Mouse (Mus musculus): ENCODE measurements around the gene Olfr1013.

Gene Olfr1013

GRCm38 (mm10) chr2:85766798-85767197 lies at the start of gene Olfr1013:
TSS of gene Olfr1013 (plus strand) at chr2:85767098.
- no peak for DNase-seq (ENCODE audit: low read depth, low spot score)

- DNase-seq (ENCODE audit: low read depth, low spot score) = peak; percentile 16
Measured at GRCm38 (mm10) chr2:85725793-85726192, 41.1 kb upstream of the Olfr1013 start.

- DNase-seq (ENCODE audit: low read depth, low spot score) = no peak
Measured at GRCm38 (mm10) chr2:85753822-85754221, 13.1 kb upstream of the Olfr1013 start.

GRCm38 (mm10) chr2:85762666-85763065 lies 4.2 kb upstream of the Olfr1013 start, which contains the start of gene Olfr1012:
TSS of gene Olfr1012 (minus strand) at chr2:85762766.
- no peak for DNase-seq (ENCODE audit: low read depth, low spot score)

GRCm38 (mm10) chr2:85772413-85772812 lies 5.5 kb downstream of the Olfr1013 start, which contains the start of gene Olfr1014:
TSS of gene Olfr1014 (plus strand) at chr2:85772713.
- DNase-seq (ENCODE audit: low read depth, low spot score) = no peak

GRCm38 (mm10) chr2:85781717-85782116 lies 14.8 kb downstream of the Olfr1013 start, which contains the start of gene Olfr1015:
TSS of gene Olfr1015 (plus strand) at chr2:85782017.
- no peak for DNase-seq (ENCODE audit: low read depth, low spot score)

- no peak for DNase-seq (ENCODE audit: low read depth, low spot score)
Measured at GRCm38 (mm10) chr2:85792331-85792730, 25.4 kb downstream of the Olfr1013 start.

- no peak for DNase-seq (ENCODE audit: low read depth, low spot score)
Measured at GRCm38 (mm10) chr2:85802444-85802843, 35.5 kb downstream of the Olfr1013 start, which contains the start of gene Olfr1016. TSS of gene Olfr1016 (minus strand) at chr2:85802544.

- no peak for DNase-seq (ENCODE audit: low read depth, low spot score)
Measured at GRCm38 (mm10) chr2:85804501-85804900, 37.6 kb downstream of the Olfr1013 start.

- DNase-seq (ENCODE audit: low read depth, low spot score) = no peak
Measured at GRCm38 (mm10) chr2:85818179-85818578, 51.3 kb downstream of the Olfr1013 start, which contains the start of gene Olfr1018. TSS of gene Olfr1018 (plus strand) at chr2:85818479.
